Mouse (Mus musculus) urinary bladder, postnatal 14 days (tissue): ENCODE results near the gene Bpnt1.

Experiments used
- DNase-seq: peaks from one replicate; pipeline ENCODE4 v3.0.0; 2021; ENCODE audit warnings: low spot score

The Bpnt1 gene

GRCm38 (mm10) chr1:185405921-185406320, 74.0 kb downstream of the Bpnt1 start:
- DNase-seq = no peak
